15 mouse cellular contexts compared by ENCODE assay signal in the genomic region with DNA sequence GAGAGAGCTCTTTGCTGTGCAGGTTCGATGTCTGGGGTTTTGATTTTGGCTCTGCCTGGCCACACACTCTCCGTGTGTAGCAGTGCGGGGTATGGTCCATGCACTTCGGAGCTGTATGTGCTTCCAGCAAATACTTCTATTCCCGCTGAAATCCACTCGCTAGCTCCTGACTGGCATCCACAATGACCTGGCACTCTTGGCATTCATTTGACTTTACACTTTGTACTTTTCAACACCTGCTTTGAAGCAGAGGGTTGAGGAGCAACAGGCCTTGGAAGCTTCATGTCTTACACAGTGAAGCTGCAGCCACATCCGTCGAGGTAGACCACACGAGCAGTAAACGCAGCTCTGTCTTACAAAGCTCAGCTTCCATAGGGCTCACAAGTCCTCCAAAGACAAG.
A peak's percentile ranks its signal among the peaks of the same experiment; 100 is the strongest.
DNase-seq lines count a peak whose midpoint lies in the region; ATAC-seq and TF ChIP-seq lines count a peak whose summit lies in the region.
"Had no signal": no experiment of that assay in that cellular context is flagged by ENCODE, and none has a peak within 500 bp of the region (broad histone marks: within the 10 kb centered on the region; RNA-seq: fewer than 3 reads in every experiment).

No protein-coding gene starts in this region.

- no peak for DNase-seq in heart, postnatal 25 days (ENCODE audit: low spot score)
- DNase-seq in kidney, adult 9 months = peak; percentile 9
- DNase-seq in kidney, postnatal 14 days = no peak
- DNase-seq in limb, embryonic 14.5 days (ENCODE audit: low spot score) = no peak
- no peak for DNase-seq in midbrain, embryonic 10.5 days (ENCODE audit: low spot score)
- no peak for DNase-seq in frontal cortex, postnatal 36 days (ENCODE audit: low spot score in 2 of 2)
- DNase-seq: B cell, adult 2 months; cerebellum, adult 18-20 months; liver, embryonic 13.5 days had no signal

- H3K4me2 ChIP-seq in heart, embryonic 12.5 days = peak overlapping the region; percentile 29
- H3K4me2 ChIP-seq in embryonic facial prominence, embryonic 15.5 days (replicated peaks) = no peak overlapping the region
- H3K4me2 ChIP-seq in limb, embryonic 14.5 days (replicated peaks; ENCODE audit: low read depth, low read length, severe bottlenecking) = no peak overlapping the region
- H3K4me2 ChIP-seq: liver, embryonic 13.5 days had no signal

- no peaks in the 10 kb centered on the region for H3K27me3 ChIP-seq in heart, embryonic 12.5 days (replicated peaks)
- no peaks in the 10 kb centered on the region for H3K27me3 ChIP-seq in embryonic facial prominence, embryonic 15.5 days
- H3K27me3 ChIP-seq in limb, embryonic 14.5 days (ENCODE audit: control insufficient read depth, insufficient read depth, low read length) = no peaks in the 10 kb centered on the region
- no peaks in the 10 kb centered on the region for H3K27me3 ChIP-seq in midbrain, embryonic 10.5 days (ENCODE audit: low read depth, poor library complexity, severe bottlenecking)
- H3K27me3 ChIP-seq: liver, embryonic 13.5 days; megakaryocyte, embryonic 14.5 days had no signal

- H3K9me3 ChIP-seq in heart, embryonic 12.5 days (replicated peaks) = no peaks in the 10 kb centered on the region
- no peaks in the 10 kb centered on the region for H3K9me3 ChIP-seq in embryonic facial prominence, embryonic 15.5 days (replicated peaks)
- no peaks in the 10 kb centered on the region for H3K9me3 ChIP-seq in limb, embryonic 14.5 days (ENCODE audit: control insufficient read depth, low read length)
- H3K9me3 ChIP-seq in midbrain, embryonic 10.5 days (replicated peaks) = no peaks in the 10 kb centered on the region
- H3K9me3 ChIP-seq: liver, embryonic 13.5 days; megakaryocyte, embryonic 14.5 days had no signal

- intact Hi-C loops in heart, postnatal 25 days (cut with DNase I) = no loop called here

- H3K4me1 ChIP-seq in heart, embryonic 12.5 days (replicated peaks) = peaks cover 20% of the 10 kb centered on the region
- peaks cover 9% of the 10 kb centered on the region; the same call in 1 of the 2 replicates for H3K4me1 ChIP-seq in embryonic facial prominence, embryonic 15.5 days
- H3K4me1 ChIP-seq in limb, embryonic 14.5 days (ENCODE audit: control insufficient read depth, insufficient read depth, low read length) = peaks cover 8% of the 10 kb centered on the region; the same call in 1 of the 2 replicates
- H3K4me1 ChIP-seq in midbrain, embryonic 10.5 days = peaks cover 9% of the 10 kb centered on the region
- H3K4me1 ChIP-seq: liver, embryonic 13.5 days; megakaryocyte, embryonic 14.5 days had no signal

- H3K9ac ChIP-seq in heart, embryonic 12.5 days = no peak overlapping the region
- no peak overlapping the region for H3K9ac ChIP-seq in embryonic facial prominence, embryonic 15.5 days
- no peak overlapping the region for H3K9ac ChIP-seq in limb, embryonic 14.5 days (ENCODE audit: low read depth, low read length, severe bottlenecking)
- H3K9ac ChIP-seq: liver, embryonic 13.5 days had no signal

- no peak for TF ChIP-seq POLR2A in limb, embryonic 14.5 days (IDR thresholded peaks at IDR 0.05; ENCODE audit: borderline replicate concordance, extremely low read depth, insufficient read depth, insufficient read length)

- no peak for ATAC-seq in heart, embryonic 12.5 days (ENCODE audit: insufficient number of reproducible peaks, low FRiP score)
- no peak for ATAC-seq in embryonic facial prominence, embryonic 15.5 days (ENCODE audit: insufficient number of reproducible peaks, low FRiP score, low TSS enrichment, low read depth)
- no peak for ATAC-seq in limb, embryonic 14.5 days (ENCODE audit: low FRiP score, low read depth)
- ATAC-seq: forebrain, embryonic 16.5 days; inflammation-experienced regulatory T-cells, adult 6 months; lung, postnatal 0 days had no signal

- H3K27ac ChIP-seq in heart, embryonic 12.5 days (ENCODE audit: poor library complexity, severe bottlenecking) = peak overlapping the region; percentile 67
- H3K27ac ChIP-seq in embryonic facial prominence, embryonic 15.5 days (replicated peaks) = peak overlapping the region; percentile 80
- peak overlapping the region; percentile 48 for H3K27ac ChIP-seq in limb, embryonic 14.5 days (replicated peaks; ENCODE audit: low read depth, low read length)
- H3K27ac ChIP-seq in midbrain, embryonic 10.5 days (replicated peaks) = no peak overlapping the region
- H3K27ac ChIP-seq: liver, embryonic 13.5 days had no signal

- H3K36me3 ChIP-seq in heart, embryonic 12.5 days = no peaks in the 10 kb centered on the region
- no peaks in the 10 kb centered on the region for H3K36me3 ChIP-seq in embryonic facial prominence, embryonic 15.5 days
- no peaks in the 10 kb centered on the region for H3K36me3 ChIP-seq in limb, embryonic 14.5 days (ENCODE audit: control insufficient read depth, insufficient read depth, low read length)
- H3K36me3 ChIP-seq in midbrain, embryonic 10.5 days = 0 out of 2 replicates have a peak, but pooled peaks cover 3% of the 10 kb centered on the region

- no peak overlapping the region for H3K4me3 ChIP-seq in heart, embryonic 12.5 days
- no peak overlapping the region for H3K4me3 ChIP-seq in embryonic facial prominence, embryonic 15.5 days (replicated peaks)
- H3K4me3 ChIP-seq in limb, embryonic 14.5 days (replicated peaks; ENCODE audit: low read length) = no peak overlapping the region
- no peak overlapping the region for H3K4me3 ChIP-seq in midbrain, embryonic 10.5 days
- H3K4me3 ChIP-seq: liver, embryonic 13.5 days; megakaryocyte, embryonic 14.5 days had no signal

- 45% methylated on average over 10 of the region's 10 CpGs for WGBS in heart, embryonic 12.5 days
- 68% methylated on average over 10 of the region's 10 CpGs for WGBS in embryonic facial prominence, embryonic 15.5 days
- 68% methylated on average over 10 of the region's 10 CpGs for WGBS in limb, embryonic 14.5 days
- 87% methylated on average over 10 of the region's 10 CpGs for WGBS in midbrain, embryonic 10.5 days
